In genomic region chr5:75148343-75149127, GRCm38 (mm10) we compare ENCODE assay signal across 8 mouse cellular contexts. TPM values are rescaled to one million over a fixed set of nuclear protein-coding genes. Genes with fewer than 3 reads are reported as not detected.
DNase-seq lines count a peak whose midpoint lies in the region; ATAC-seq and TF ChIP-seq lines count a peak whose summit lies in the region.

No protein-coding gene starts in this region.

- peak; percentile 69 for DNase-seq in lung, embryonic 14.5 days
- DNase-seq in lung, postnatal 25 days (ENCODE audit: low spot score): no peak
- peak; percentile 72 for DNase-seq in gastrocnemius, postnatal 25 days
- DNase-seq in lung, postnatal 0 days (ENCODE audit: low spot score): peak; percentile 40
- DNase-seq in left cerebral cortex, adult 9 months (ENCODE audit: low spot score in 2 of 2): no peak
- DNase-seq in thymus, adult 2 months: no peak
- DNase-seq in right cerebral cortex, postnatal 25 days: no peak

- H3K36me3 ChIP-seq in lung, embryonic 14.5 days (ENCODE audit: insufficient read depth): no peaks in the 10 kb centered on the region
- H3K36me3 ChIP-seq in hindbrain, embryonic 16.5 days (ENCODE audit: control insufficient read depth, insufficient read depth, low read length): no peaks in the 10 kb centered on the region
- no peaks in the 10 kb centered on the region for H3K36me3 ChIP-seq in lung, postnatal 0 days (ENCODE audit: insufficient read depth, low read length)
- H3K36me3 ChIP-seq in thymus, adult 2 months (ENCODE audit: control insufficient read depth, insufficient read depth, low read length): no peaks in the 10 kb centered on the region

- no peak for TF ChIP-seq CTCF in lung, embryonic 14.5 days (IDR thresholded peaks at IDR 0.05; ENCODE audit: low read depth)
- no peak for TF ChIP-seq CTCF in lung, postnatal 0 days (IDR thresholded peaks at IDR 0.05)
- no peak for TF ChIP-seq CTCF in thymus, adult 2 months (IDR thresholded peaks at IDR 0.05; ENCODE audit: borderline replicate concordance, control insufficient read depth, extremely low read depth, insufficient read depth, low read length, poor library complexity)

- H3K9me3 ChIP-seq in lung, embryonic 14.5 days (ENCODE audit: low read depth, low read length): no peaks in the 10 kb centered on the region
- H3K9me3 ChIP-seq in hindbrain, embryonic 16.5 days (ENCODE audit: control insufficient read depth, low read length): no peaks in the 10 kb centered on the region
- no peaks in the 10 kb centered on the region for H3K9me3 ChIP-seq in lung, postnatal 0 days (ENCODE audit: low read length)

- 3% methylated on average over 30 of the region's 30 CpGs for WGBS in lung, embryonic 14.5 days
- 2% methylated on average over 30 of the region's 30 CpGs for WGBS in hindbrain, embryonic 16.5 days
- 5% methylated on average over 30 of the region's 30 CpGs for WGBS in lung, postnatal 0 days
- 13% methylated on average over 30 of the region's 30 CpGs for WGBS in thymus, adult 2 months

- TF ChIP-seq POLR2A in thymus, adult 2 months (IDR thresholded peaks at IDR 0.05; ENCODE audit: control insufficient read depth, extremely low read depth, insufficient read depth, low read length, poor library complexity): no peak

- H3K4me3 ChIP-seq in lung, embryonic 14.5 days (ENCODE audit: low read depth, low read length): peak overlapping the region; percentile 15; the same call in 1 of the 2 replicates
- H3K4me3 ChIP-seq in hindbrain, embryonic 16.5 days (ENCODE audit: low read length): no peak overlapping the region; the same call in 1 of the 2 replicates
- peak overlapping the region; percentile 15; the same call in 1 of the 2 replicates for H3K4me3 ChIP-seq in lung, postnatal 0 days (ENCODE audit: low read depth, low read length)
- no peak overlapping the region for H3K4me3 ChIP-seq in thymus, adult 2 months (ENCODE audit: control insufficient read depth, insufficient read depth, low read length)

- peak; percentile 43; the same call in 1 of the 2 replicates for ATAC-seq in lung, embryonic 14.5 days (ENCODE audit: insufficient read depth)
- no peak for ATAC-seq in hindbrain, embryonic 16.5 days
- no peak for ATAC-seq in lung, postnatal 0 days

- H3K27me3 ChIP-seq in lung, embryonic 14.5 days (ENCODE audit: insufficient read depth, low read length): peaks cover 52% of the 10 kb centered on the region
- peaks cover 41% of the 10 kb centered on the region for H3K27me3 ChIP-seq in hindbrain, embryonic 16.5 days (replicated peaks; ENCODE audit: control insufficient read depth, insufficient read depth, low read length)
- peaks cover 55% of the 10 kb centered on the region for H3K27me3 ChIP-seq in lung, postnatal 0 days (replicated peaks; ENCODE audit: insufficient read depth, low read length)
- peaks cover 26% of the 10 kb centered on the region for H3K27me3 ChIP-seq in thymus, adult 2 months (ENCODE audit: control insufficient read depth, insufficient read depth, low read length)

- no peak for TF ChIP-seq EP300 in lung, postnatal 0 days (IDR thresholded peaks at IDR 0.05)

- peak overlapping the region; percentile 82 for H3K4me2 ChIP-seq in lung, embryonic 14.5 days
- peak overlapping the region; percentile 35 for H3K4me2 ChIP-seq in hindbrain, embryonic 16.5 days (ENCODE audit: low read length)
- H3K4me2 ChIP-seq in lung, postnatal 0 days (replicated peaks; ENCODE audit: low read depth, low read length): peak overlapping the region; percentile 27; the same call in 1 of the 2 replicates

- H3K27ac ChIP-seq in lung, embryonic 14.5 days (ENCODE audit: low read depth): peak overlapping the region; percentile 68
- H3K27ac ChIP-seq in hindbrain, embryonic 16.5 days (ENCODE audit: low read depth, low read length): no peak overlapping the region; the same call in 1 of the 2 replicates
- H3K27ac ChIP-seq in lung, postnatal 0 days (ENCODE audit: low read length): no peak overlapping the region
- no peak overlapping the region for H3K27ac ChIP-seq in thymus, adult 2 months (ENCODE audit: control insufficient read depth, insufficient read depth, low read length)

- peak overlapping the region; percentile 49 for H3K9ac ChIP-seq in lung, embryonic 14.5 days
- no peak overlapping the region for H3K9ac ChIP-seq in hindbrain, embryonic 16.5 days (ENCODE audit: low read depth, low read length)
- H3K9ac ChIP-seq in lung, postnatal 0 days (replicated peaks; ENCODE audit: low read depth): 0 out of 2 replicates have a peak overlapping the region, but pooled peaks have one; percentile 19

- peaks cover 4% of the 10 kb centered on the region; the same call in 1 of the 2 replicates for H3K4me1 ChIP-seq in lung, embryonic 14.5 days (ENCODE audit: insufficient read depth)
- H3K4me1 ChIP-seq in hindbrain, embryonic 16.5 days (ENCODE audit: control insufficient read depth, insufficient read depth, low read depth, low read length): peaks cover 23% of the 10 kb centered on the region
- H3K4me1 ChIP-seq in lung, postnatal 0 days (ENCODE audit: insufficient read depth, low read depth, low read length): 0 out of 2 replicates have a peak, but pooled peaks cover 3% of the 10 kb centered on the region
- H3K4me1 ChIP-seq in thymus, adult 2 months (replicated peaks; ENCODE audit: control insufficient read depth, insufficient read depth, low read length): no peaks in the 10 kb centered on the region

RNA-seq across cellular contexts. Expression of gene Pdgfra, which starts 3.6 kb away (rescaled TPM):
- 48.1 and 50.4 TPM in 2 replicates for polyA plus RNA-seq in lung, embryonic 14.5 days (2014; fragmentation: Nextera tagmentation; extraction: Ambion mirVana)
- 10 to 100 TPM; 16.1 to 18.0 TPM for total RNA-seq in gastrocnemius, postnatal 25 days (2021)
- 20.8 and 22.1 TPM in 2 replicates for polyA plus RNA-seq in hindbrain, embryonic 16.5 days (2015; fragmentation: Nextera tagmentation; extraction: Ambion mirVana)
- 14.2 and 15.9 TPM in 2 replicates for polyA plus RNA-seq in lung, postnatal 0 days (2015; fragmentation: Nextera tagmentation; extraction: Ambion mirVana)
- 1.8 and 3.4 TPM in 2 replicates for polyA plus RNA-seq in thymus, adult 2 months (2012; rRNA removed)

Comparison
In these comparisons a context has a peak if more than half of its experiments do, and no peak if none do; other contexts are left out.
1. DNase-seq: peak in lung, embryonic 14.5 days (single experiment), gastrocnemius, postnatal 25 days (single experiment) and lung, postnatal 0 days (single experiment); none in lung, postnatal 25 days (single experiment), left cerebral cortex, adult 9 months (0 of 2), thymus, adult 2 months (single experiment) and right cerebral cortex, postnatal 25 days (single experiment).
2. H3K4me2 ChIP-seq: peak in every context shown above with its lines; median percentile 82 in lung, embryonic 14.5 days; 35 in hindbrain, embryonic 16.5 days; 27 in lung, postnatal 0 days.
3. H3K4me3 ChIP-seq: peak in lung, embryonic 14.5 days (single experiment) and lung, postnatal 0 days (single experiment); none in hindbrain, embryonic 16.5 days (single experiment) and thymus, adult 2 months (single experiment).